Mouse (Mus musculus): Measurements from ENCODE around the gene Fam160a1. TPM values are rescaled to one million over a fixed set of nuclear protein-coding genes. Genes with fewer than 3 reads are reported as not detected.

Fam160a1 gene
- polyA plus RNA-seq, 1 experiment from 2014 or later: 4.6 TPM

- Histone ChIP-seq H3K4me1 (0 out of 2 replicates have a peak, but pooled peaks cover 4% of the 10 kb centered on the region), H3K36me3 (no peaks in the 10 kb centered on the region), H3K27ac (no peak overlapping the region), H3K9ac (no peak overlapping the region), H3K9me3 (no peaks in the 10 kb centered on the region), H3K4me3 (replicated peaks) (no peak overlapping the region), H3K27me3 (replicated peaks) (no peaks in the 10 kb centered on the region), H3K4me2 (no peak overlapping the region)
- 54% methylated on average over 12 of the region's 12 CpGs for WGBS
- no peak; the same call in 1 of the 2 replicates for ATAC-seq (ENCODE audit: insufficient read depth, low FRiP score, low read depth)
These were observed 150.4 kb downstream of the Fam160a1 start for GRCm38 (mm10) chr3:85666736-85667135.

GRCm38 (mm10) chr3:85666166-85666565 is 150.9 kb downstream of the Fam160a1 start:
- WGBS: 69% methylated on average over 3 of the region's 3 CpGs
- Histone ChIP-seq H3K27me3 (replicated peaks) (no peaks in the 10 kb centered on the region), H3K4me1 (0 out of 2 replicates have a peak, but pooled peaks cover 4% of the 10 kb centered on the region), H3K4me2 (no peak overlapping the region), H3K27ac (no peak overlapping the region), H3K36me3 (no peaks in the 10 kb centered on the region), H3K9me3 (no peaks in the 10 kb centered on the region), H3K4me3 (replicated peaks) (no peak overlapping the region), H3K9ac (no peak overlapping the region)
- no peak for ATAC-seq (ENCODE audit: insufficient read depth, low FRiP score, low read depth)

DNA sequence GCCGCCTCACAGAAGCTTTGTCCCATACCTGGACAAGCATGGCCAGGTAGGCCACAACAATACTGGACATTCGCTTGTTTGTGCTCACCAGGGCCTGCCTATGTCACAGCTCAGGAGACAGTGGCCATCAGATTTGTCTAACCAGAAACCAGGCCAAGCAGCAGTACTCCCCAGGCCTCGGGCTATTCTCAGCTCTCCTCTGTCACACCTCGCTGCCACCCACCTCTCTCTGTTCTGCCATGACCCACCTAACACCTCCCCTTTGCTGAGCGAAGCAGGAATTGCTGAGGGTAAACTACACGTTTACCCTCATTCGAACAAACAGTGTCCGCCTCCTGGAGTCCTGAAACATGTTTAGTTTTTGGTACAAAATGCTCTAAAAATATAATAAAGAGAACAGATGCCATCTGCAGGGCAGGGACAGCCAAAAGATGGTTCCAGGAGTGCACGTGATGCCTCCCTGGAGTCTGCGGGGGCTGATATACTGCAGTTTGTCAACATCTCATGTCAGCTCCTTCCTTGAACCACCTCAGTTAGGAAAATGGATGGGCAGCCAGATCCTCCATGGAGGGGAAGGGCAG is 152.4 kb downstream of the Fam160a1 start:
- H3K9ac ChIP-seq: no peak overlapping the region
- H3K27me3 ChIP-seq (replicated peaks): no peaks in the 10 kb centered on the region
- no peaks in the 10 kb centered on the region for H3K9me3 ChIP-seq
- 0 out of 2 replicates have a peak, but pooled peaks cover 4% of the 10 kb centered on the region for H3K4me1 ChIP-seq
- no peak overlapping the region for H3K4me3 ChIP-seq (replicated peaks)
- H3K36me3 ChIP-seq: no peaks in the 10 kb centered on the region
- no peak for ATAC-seq (ENCODE audit: insufficient read depth, low FRiP score, low read depth)
- 81% methylated on average over 10 of the region's 10 CpGs for WGBS
- no peak overlapping the region for H3K27ac ChIP-seq
- H3K4me2 ChIP-seq: no peak overlapping the region

DNA sequence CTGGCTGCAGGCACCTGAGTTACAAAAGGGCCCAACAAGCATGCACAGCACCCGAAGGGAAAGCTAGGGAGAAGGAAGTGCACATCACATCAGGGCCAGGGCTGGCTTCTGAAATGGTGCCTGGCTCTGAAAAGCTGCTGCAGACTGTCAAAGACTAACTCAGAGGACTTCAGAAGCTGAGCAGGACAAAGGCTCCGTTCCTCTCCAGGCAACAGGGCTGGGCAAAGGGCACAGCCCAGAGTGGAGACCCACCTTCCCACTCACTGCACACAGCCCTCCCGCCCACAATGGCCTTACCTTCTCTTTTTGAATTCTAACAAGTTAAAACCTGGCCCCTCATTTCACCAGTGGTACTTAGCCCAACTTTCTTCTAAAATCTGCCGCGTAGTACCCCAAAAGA is 153.3 kb downstream of the Fam160a1 start:
- H3K9me3 ChIP-seq: no peaks in the 10 kb centered on the region
- WGBS: 75% methylated on average over 5 of the region's 5 CpGs
- H3K36me3 ChIP-seq: no peaks in the 10 kb centered on the region
- H3K4me3 ChIP-seq (replicated peaks): no peak overlapping the region
- no peak overlapping the region for H3K9ac ChIP-seq
- no peak for ATAC-seq (ENCODE audit: insufficient read depth, low FRiP score, low read depth)
- H3K4me2 ChIP-seq: no peak overlapping the region
- no peaks in the 10 kb centered on the region for H3K27me3 ChIP-seq (replicated peaks)
- H3K4me1 ChIP-seq: 0 out of 2 replicates have a peak, but pooled peaks cover 4% of the 10 kb centered on the region
- H3K27ac ChIP-seq: no peak overlapping the region

DNA sequence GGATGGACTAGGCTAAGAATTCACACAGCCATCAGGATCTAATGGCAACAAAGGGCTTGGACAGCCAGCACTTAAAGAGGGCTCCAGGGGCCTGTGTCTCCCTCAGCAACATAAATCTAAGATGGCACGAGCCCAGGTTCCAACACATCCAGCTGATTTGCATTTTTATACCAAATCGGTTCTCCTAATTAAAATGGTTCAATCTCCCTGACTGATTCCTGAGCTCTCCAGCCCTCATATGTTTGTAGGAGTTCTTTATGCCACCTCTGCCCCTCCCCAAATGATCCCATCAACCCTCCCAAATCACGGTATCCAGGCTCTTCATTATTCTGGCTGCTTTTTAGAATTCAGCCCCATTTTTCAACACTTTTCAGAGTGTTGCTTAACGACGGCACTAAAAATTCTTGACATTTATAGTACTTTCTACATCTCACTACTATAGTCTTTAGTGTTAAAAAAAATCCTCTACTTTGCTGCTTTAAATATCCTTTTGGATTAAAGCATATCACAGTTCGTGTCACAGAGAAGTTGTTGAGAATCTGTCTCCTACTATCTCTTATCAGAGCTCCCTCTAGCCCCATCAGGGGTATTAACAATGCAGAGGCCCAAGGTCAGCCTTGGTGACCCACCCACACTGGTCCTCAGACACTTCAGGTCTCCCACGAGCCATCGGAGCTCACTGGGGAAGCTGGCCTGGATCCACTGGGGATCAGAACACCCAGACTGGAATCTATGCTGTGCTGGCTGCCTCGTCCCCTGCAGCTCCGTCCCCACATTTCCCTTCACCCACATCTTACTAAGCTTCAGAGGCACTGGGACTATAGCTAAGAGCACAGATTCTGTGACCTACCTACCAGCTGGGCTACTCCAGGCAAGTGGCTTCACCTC is 154.9 kb downstream of the Fam160a1 start:
- 73% methylated on average over 10 of the region's 10 CpGs for WGBS
- no peaks in the 10 kb centered on the region for H3K9me3 ChIP-seq
- H3K27me3 ChIP-seq (replicated peaks): no peaks in the 10 kb centered on the region
- no peak overlapping the region for H3K4me3 ChIP-seq (replicated peaks)
- no peak overlapping the region for H3K9ac ChIP-seq
- H3K36me3 ChIP-seq: no peaks in the 10 kb centered on the region
- H3K27ac ChIP-seq: no peak overlapping the region
- H3K4me1 ChIP-seq: 0 out of 2 replicates have a peak, but pooled peaks cover 4% of the 10 kb centered on the region
- no peak for ATAC-seq (ENCODE audit: insufficient read depth, low FRiP score, low read depth)
- H3K4me2 ChIP-seq: no peak overlapping the region

DNA sequence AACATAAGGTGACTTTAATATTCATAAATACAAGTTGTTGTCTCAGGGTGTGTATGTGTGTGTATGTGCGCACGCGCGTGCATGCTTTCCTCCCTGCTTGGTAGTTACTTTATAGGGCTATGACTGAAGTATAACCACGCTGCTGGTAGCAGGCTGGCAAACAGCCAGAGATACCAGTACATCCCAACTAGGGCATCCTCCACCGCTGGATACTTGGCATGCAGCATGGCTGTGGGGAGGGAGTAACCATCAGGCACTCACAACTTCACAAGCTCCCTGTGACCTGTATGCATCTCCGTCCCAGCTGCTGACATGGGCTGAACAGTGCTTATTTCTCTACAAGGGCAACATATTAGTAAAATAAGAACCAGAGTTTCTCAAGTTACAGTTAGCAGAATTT is 157.4 kb downstream of the Fam160a1 start:
- no peaks in the 10 kb centered on the region for H3K27me3 ChIP-seq (replicated peaks)
- H3K36me3 ChIP-seq: no peaks in the 10 kb centered on the region
- ATAC-seq (ENCODE audit: insufficient read depth, low FRiP score, low read depth): no peak
- H3K4me2 ChIP-seq: no peak overlapping the region
- 81% methylated on average over 7 of the region's 7 CpGs for WGBS
- H3K27ac ChIP-seq: no peak overlapping the region
- no peak overlapping the region for H3K9ac ChIP-seq
- H3K9me3 ChIP-seq: no peaks in the 10 kb centered on the region
- H3K4me1 ChIP-seq: no peaks in the 10 kb centered on the region
- H3K4me3 ChIP-seq (replicated peaks): no peak overlapping the region

DNA sequence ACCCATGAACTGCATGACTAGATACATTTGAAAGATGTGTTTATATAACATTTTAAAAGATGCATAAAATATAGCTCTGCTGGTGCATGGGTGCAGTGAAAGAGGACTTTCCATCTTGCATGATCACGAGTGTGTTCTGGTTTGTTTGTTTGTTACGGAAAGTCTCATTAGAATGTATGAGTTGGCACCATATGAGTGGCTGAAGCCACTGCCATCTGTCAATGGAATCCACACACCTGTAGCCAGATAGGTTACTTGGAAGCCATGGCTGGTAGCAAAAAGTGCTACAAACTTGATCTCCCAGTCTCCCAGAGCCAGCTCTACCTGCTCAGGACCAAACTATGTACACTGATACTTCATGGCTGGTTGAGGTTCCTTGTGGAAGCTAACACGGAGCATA is 161.6 kb downstream of the Fam160a1 start:
- no peaks in the 10 kb centered on the region for H3K36me3 ChIP-seq
- no peak for ATAC-seq (ENCODE audit: insufficient read depth, low FRiP score, low read depth)
- H3K27me3 ChIP-seq (replicated peaks): no peaks in the 10 kb centered on the region
- H3K4me2 ChIP-seq: no peak overlapping the region
- no peak overlapping the region for H3K27ac ChIP-seq
- H3K4me1 ChIP-seq: no peaks in the 10 kb centered on the region
- H3K9ac ChIP-seq: no peak overlapping the region
- H3K9me3 ChIP-seq: no peaks in the 10 kb centered on the region
- 95% methylated on average over 3 of the region's 3 CpGs for WGBS
- no peak overlapping the region for H3K4me3 ChIP-seq (replicated peaks)

- no peak overlapping the region for H3K9ac ChIP-seq
- H3K9me3 ChIP-seq: no peaks in the 10 kb centered on the region
- WGBS: 62% methylated on average over 4 of the region's 4 CpGs
- no peaks in the 10 kb centered on the region for H3K4me1 ChIP-seq
- H3K4me3 ChIP-seq (replicated peaks): no peak overlapping the region
- H3K36me3 ChIP-seq: no peaks in the 10 kb centered on the region
- no peaks in the 10 kb centered on the region for H3K27me3 ChIP-seq (replicated peaks)
- no peak for ATAC-seq (ENCODE audit: insufficient read depth, low FRiP score, low read depth)
- H3K4me2 ChIP-seq: no peak overlapping the region
- H3K27ac ChIP-seq: no peak overlapping the region
These were observed 164.1 kb downstream of the Fam160a1 start for GRCm38 (mm10) chr3:85652727-85653665.

- Histone ChIP-seq H3K9me3 (no peaks in the 10 kb centered on the region), H3K4me1 (no peaks in the 10 kb centered on the region), H3K4me2 (no peak overlapping the region), H3K36me3 (no peaks in the 10 kb centered on the region), H3K4me3 (replicated peaks) (no peak overlapping the region), H3K27ac (no peak overlapping the region), H3K27me3 (replicated peaks) (no peaks in the 10 kb centered on the region), H3K9ac (no peak overlapping the region)
- ATAC-seq (ENCODE audit: insufficient read depth, low FRiP score, low read depth): no peak
- WGBS: 92% methylated on average over 4 of the region's 4 CpGs
These were observed 167.9 kb downstream of the Fam160a1 start for GRCm38 (mm10) chr3:85649176-85649575.

DNA sequence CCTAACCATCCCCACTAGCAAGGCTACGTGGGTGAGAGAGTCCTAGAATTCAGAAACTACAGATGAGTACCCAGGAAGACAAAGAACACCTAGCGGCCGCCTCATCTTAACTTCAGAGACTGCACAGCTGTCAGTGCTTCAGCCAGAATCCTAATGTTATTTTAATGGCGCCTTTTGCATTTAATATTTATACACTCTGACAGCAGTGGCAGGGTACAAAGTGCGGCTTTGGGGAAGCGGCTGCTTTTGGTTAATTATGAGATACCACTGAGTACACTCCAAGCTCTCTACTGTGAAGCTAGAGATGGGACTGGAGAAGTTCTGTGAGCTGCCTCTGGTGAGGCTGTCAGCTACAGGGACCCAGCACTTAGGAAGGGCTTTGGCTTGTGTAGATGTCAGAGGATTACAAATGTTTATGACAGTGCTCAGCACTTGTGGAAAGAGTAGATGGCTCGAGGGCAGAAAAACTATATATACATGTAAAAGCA is 171.5 kb downstream of the Fam160a1 start:
- no peak overlapping the region for H3K27ac ChIP-seq
- 59% methylated on average over 7 of the region's 7 CpGs for WGBS

GRCm38 (mm10) chr3:85644814-85645213 is 172.3 kb downstream of the Fam160a1 start:
- WGBS: 85% methylated on average over 3 of the region's 3 CpGs
- H3K4me3 ChIP-seq (replicated peaks): no peak overlapping the region
- no peaks in the 10 kb centered on the region for H3K9me3 ChIP-seq
- H3K36me3 ChIP-seq: no peaks in the 10 kb centered on the region
- H3K4me1 ChIP-seq: no peaks in the 10 kb centered on the region
- H3K9ac ChIP-seq: no peak overlapping the region
- no peak overlapping the region for H3K27ac ChIP-seq
- H3K27me3 ChIP-seq (replicated peaks): no peaks in the 10 kb centered on the region
- no peak overlapping the region for H3K4me2 ChIP-seq
- ATAC-seq (ENCODE audit: insufficient read depth, low FRiP score, low read depth): no peak

More for the DNA sequence above, 171.5 kb downstream of the Fam160a1 start:
- no peaks in the 10 kb centered on the region for H3K36me3 ChIP-seq
- H3K4me1 ChIP-seq: no peaks in the 10 kb centered on the region
- no peak overlapping the region for H3K9ac ChIP-seq
- H3K27me3 ChIP-seq (replicated peaks): no peaks in the 10 kb centered on the region
- no peak overlapping the region for H3K4me3 ChIP-seq (replicated peaks)
- ATAC-seq (ENCODE audit: insufficient read depth, low FRiP score, low read depth): no peak
- H3K9me3 ChIP-seq: no peaks in the 10 kb centered on the region
- no peak overlapping the region for H3K4me2 ChIP-seq
